Mouse (Mus musculus): ENCODE data around the gene Fndc7.
"Not testable (repeated sequence)": the region's sequence is repeated elsewhere in the genome, so short reads cannot be mapped to it uniquely, and the experiment has no call there.

The Fndc7 gene

GRCm38 (mm10) chr3:108886934-108887617 is 2.7 kb downstream of the Fndc7 start:
- DNase-seq: no peak

- no peak for DNase-seq
These were observed 3.9 kb downstream of the Fndc7 start for GRCm38 (mm10) chr3:108885686-108886530.

GRCm38 (mm10) chr3:108884706-108885289 is 5.0 kb downstream of the Fndc7 start:
- DNase-seq: no peak

GRCm38 (mm10) chr3:108883067-108883466 is 6.7 kb downstream of the Fndc7 start:
- no peak for DNase-seq

- DNase-seq: not testable (repeated sequence)
These were observed 7.9 kb downstream of the Fndc7 start for GRCm38 (mm10) chr3:108881873-108882272.

- no peak for DNase-seq
These were observed 9.0 kb downstream of the Fndc7 start for GRCm38 (mm10) chr3:108880544-108881507.

GRCm38 (mm10) chr3:108879836-108880435 is 9.9 kb downstream of the Fndc7 start:
- DNase-seq: no peak

- DNase-seq: no peak
These were observed 10.7 kb downstream of the Fndc7 start for GRCm38 (mm10) chr3:108879129-108879528.

GRCm38 (mm10) chr3:108870631-108871030 is 19.2 kb downstream of the Fndc7 start:
- no peak for DNase-seq

GRCm38 (mm10) chr3:108867449-108867848 is 22.4 kb downstream of the Fndc7 start:
- no peak for DNase-seq

GRCm38 (mm10) chr3:108865676-108866075 is 24.1 kb downstream of the Fndc7 start:
- DNase-seq: no peak

- no peak for DNase-seq
These were observed 24.7 kb downstream of the Fndc7 start for GRCm38 (mm10) chr3:108865129-108865528.

- no peak for DNase-seq
These were observed 26.7 kb downstream of the Fndc7 start for GRCm38 (mm10) chr3:108863091-108863490.

- DNase-seq: not testable (repeated sequence)
These were observed 27.5 kb downstream of the Fndc7 start for GRCm38 (mm10) chr3:108862282-108862681.

GRCm38 (mm10) chr3:108860786-108861185 is 29.0 kb downstream of the Fndc7 start:
- no peak for DNase-seq

GRCm38 (mm10) chr3:108858231-108858770 is 31.5 kb downstream of the Fndc7 start:
- DNase-seq: no peak

- no peak for DNase-seq
These were observed 32.1 kb downstream of the Fndc7 start for GRCm38 (mm10) chr3:108857714-108858113.

GRCm38 (mm10) chr3:108857124-108857470 is 32.7 kb downstream of the Fndc7 start:
- no peak for DNase-seq

GRCm38 (mm10) chr3:108856386-108857123 is 33.3 kb downstream of the Fndc7 start:
- DNase-seq: peak; percentile 60

GRCm38 (mm10) chr3:108855864-108856263 is 33.9 kb downstream of the Fndc7 start:
- no peak for DNase-seq

GRCm38 (mm10) chr3:108855371-108855770 is 34.4 kb downstream of the Fndc7 start:
- no peak for DNase-seq
